ENCODE assay signal across 13 mouse cellular contexts in genomic region chr9:14675707-14676691, GRCm38 (mm10). TPM values are rescaled to one million over a fixed set of nuclear protein-coding genes. Genes with fewer than 3 reads are reported as not detected.
A peak's percentile ranks its signal among the peaks of the same experiment; 100 is the strongest.
DNase-seq lines count a peak whose midpoint lies in the region; ATAC-seq lines count a peak whose summit lies in the region.
"Had no signal": no experiment of that assay in that cellular context is flagged by ENCODE, and none has a peak within 500 bp of the region (broad histone marks: within the 10 kb centered on the region; RNA-seq: fewer than 3 reads in every experiment).

No protein-coding gene starts in this region.

- no peak overlapping the region for H3K4me2 ChIP-seq in kidney, embryonic 14.5 days (replicated peaks; ENCODE audit: low read depth, low read length)
- no peak overlapping the region for H3K4me2 ChIP-seq in embryonic facial prominence, embryonic 12.5 days (replicated peaks)
- H3K4me2 ChIP-seq in limb, embryonic 11.5 days (ENCODE audit: low read depth, severe bottlenecking) = no peak overlapping the region
- H3K4me2 ChIP-seq in stomach, embryonic 16.5 days (ENCODE audit: low read depth, low read length) = 0 out of 2 replicates have a peak overlapping the region, but pooled peaks have one; percentile 9
- H3K4me2 ChIP-seq: forebrain, embryonic 15.5 days; hindbrain, embryonic 13.5 days; neural tube, embryonic 13.5 days had no signal

- H3K9me3 ChIP-seq in kidney, embryonic 14.5 days (ENCODE audit: control insufficient read depth, low read length) = no peaks in the 10 kb centered on the region
- peaks cover 5% of the 10 kb centered on the region; the same call in 1 of the 2 replicates for H3K9me3 ChIP-seq in embryonic facial prominence, embryonic 12.5 days
- no peaks in the 10 kb centered on the region for H3K9me3 ChIP-seq in limb, embryonic 11.5 days (ENCODE audit: control insufficient read depth, low read length)
- H3K9me3 ChIP-seq in stomach, embryonic 16.5 days (replicated peaks; ENCODE audit: control insufficient read depth, low read length) = no peaks in the 10 kb centered on the region
- H3K9me3 ChIP-seq: forebrain, embryonic 15.5 days; hindbrain, embryonic 13.5 days had no signal

- H3K9ac ChIP-seq in kidney, embryonic 14.5 days (ENCODE audit: low read depth, low read length) = no peak overlapping the region
- H3K9ac ChIP-seq in embryonic facial prominence, embryonic 12.5 days = no peak overlapping the region
- no peak overlapping the region for H3K9ac ChIP-seq in limb, embryonic 11.5 days (ENCODE audit: low read length)
- H3K9ac ChIP-seq in stomach, embryonic 16.5 days (ENCODE audit: low read length) = no peak overlapping the region
- H3K9ac ChIP-seq: forebrain, embryonic 15.5 days; hindbrain, embryonic 13.5 days; neural tube, embryonic 13.5 days had no signal

- 70% methylated on average over 9 of the region's 9 CpGs for WGBS in kidney, embryonic 14.5 days
- WGBS in embryonic facial prominence, embryonic 12.5 days = 57% methylated on average over 9 of the region's 9 CpGs
- 60% methylated on average over 9 of the region's 9 CpGs for WGBS in limb, embryonic 11.5 days
- 40% methylated on average over 9 of the region's 9 CpGs for WGBS in stomach, embryonic 16.5 days

- peak; percentile 28; the same call in 1 of the 2 replicates for ATAC-seq in kidney, embryonic 14.5 days (ENCODE audit: low FRiP score, low TSS enrichment)
- ATAC-seq in embryonic facial prominence, embryonic 12.5 days (ENCODE audit: insufficient number of reproducible peaks, insufficient read depth, low FRiP score, low TSS enrichment) = peak; percentile 69
- ATAC-seq in limb, embryonic 11.5 days (ENCODE audit: insufficient number of reproducible peaks, low FRiP score, low TSS enrichment, low read depth) = 0 out of 2 replicates have a peak, but pooled peaks have one; percentile 31
- ATAC-seq in stomach, embryonic 16.5 days (ENCODE audit: insufficient read depth, low FRiP score) = peak; percentile 89
- ATAC-seq in granulocyte monocyte progenitor cell, adult 5-6 weeks (replicated peaks; ENCODE audit: poor library complexity, severe bottlenecking) = no peak
- ATAC-seq: forebrain, embryonic 15.5 days had no signal

- H3K27ac ChIP-seq in kidney, embryonic 14.5 days (ENCODE audit: low read depth, low read length) = no peak overlapping the region
- H3K27ac ChIP-seq in embryonic facial prominence, embryonic 12.5 days = peak overlapping the region; percentile 37
- H3K27ac ChIP-seq in limb, embryonic 11.5 days (replicated peaks; ENCODE audit: low read depth, low read length) = no peak overlapping the region
- peak overlapping the region; percentile 67 for H3K27ac ChIP-seq in stomach, embryonic 16.5 days (ENCODE audit: low read length)
- H3K27ac ChIP-seq: forebrain, embryonic 15.5 days; hindbrain, embryonic 13.5 days; neural tube, embryonic 13.5 days had no signal

- H3K4me3 ChIP-seq in kidney, embryonic 14.5 days (ENCODE audit: low read length) = no peak overlapping the region
- H3K4me3 ChIP-seq in embryonic facial prominence, embryonic 12.5 days = no peak overlapping the region
- H3K4me3 ChIP-seq in limb, embryonic 11.5 days (ENCODE audit: low read depth, low read length) = no peak overlapping the region
- no peak overlapping the region for H3K4me3 ChIP-seq in stomach, embryonic 16.5 days (replicated peaks; ENCODE audit: low read length)
- H3K4me3 ChIP-seq: forebrain, embryonic 15.5 days; hindbrain, embryonic 13.5 days; neural tube, embryonic 13.5 days had no signal

- no peaks in the 10 kb centered on the region for H3K36me3 ChIP-seq in kidney, embryonic 14.5 days (ENCODE audit: control insufficient read depth, insufficient read depth, low read length)
- no peaks in the 10 kb centered on the region for H3K36me3 ChIP-seq in embryonic facial prominence, embryonic 12.5 days
- no peaks in the 10 kb centered on the region for H3K36me3 ChIP-seq in limb, embryonic 11.5 days (ENCODE audit: control insufficient read depth, insufficient read depth, low read length)
- no peaks in the 10 kb centered on the region for H3K36me3 ChIP-seq in stomach, embryonic 16.5 days (ENCODE audit: control insufficient read depth, insufficient read depth, low read length)
- H3K36me3 ChIP-seq: forebrain, embryonic 15.5 days; hindbrain, embryonic 13.5 days; neural tube, embryonic 13.5 days had no signal

- H3K4me1 ChIP-seq in kidney, embryonic 14.5 days (ENCODE audit: control insufficient read depth, insufficient read depth, low read length) = no peaks in the 10 kb centered on the region
- peaks cover 9% of the 10 kb centered on the region for H3K4me1 ChIP-seq in embryonic facial prominence, embryonic 12.5 days
- H3K4me1 ChIP-seq in limb, embryonic 11.5 days (ENCODE audit: control insufficient read depth, insufficient read depth, low read length) = peaks cover 7% of the 10 kb centered on the region
- H3K4me1 ChIP-seq in stomach, embryonic 16.5 days (ENCODE audit: control insufficient read depth, insufficient read depth, low read length) = peaks cover 8% of the 10 kb centered on the region
- H3K4me1 ChIP-seq: forebrain, embryonic 15.5 days; neural tube, embryonic 13.5 days had no signal

- DNase-seq in kidney, adult 9 months = no peak
- peak; percentile 29 for DNase-seq in limb, embryonic 11.5 days (ENCODE audit: low spot score)
- DNase-seq in testis, postnatal 10 days (ENCODE audit: low spot score) = no peak
- no peak for DNase-seq in adrenal gland, postnatal 25 days
- DNase-seq: cerebellum, adult 9-11 months; right cerebral cortex, postnatal 4 days had no signal

- H3K27me3 ChIP-seq in kidney, embryonic 14.5 days (ENCODE audit: control insufficient read depth, insufficient read depth, low read length) = no peaks in the 10 kb centered on the region
- no peaks in the 10 kb centered on the region for H3K27me3 ChIP-seq in embryonic facial prominence, embryonic 12.5 days
- H3K27me3 ChIP-seq in limb, embryonic 11.5 days (ENCODE audit: control insufficient read depth, insufficient read depth, low read length) = no peaks in the 10 kb centered on the region
- H3K27me3 ChIP-seq in stomach, embryonic 16.5 days (ENCODE audit: control insufficient read depth, insufficient read depth, low read length) = no peaks in the 10 kb centered on the region
- H3K27me3 ChIP-seq: forebrain, embryonic 15.5 days; hindbrain, embryonic 13.5 days; neural tube, embryonic 13.5 days had no signal

RNA-seq across cellular contexts. Expression of gene Amotl1, which starts 31.1 kb away (rescaled TPM):
- 19.1 and 32.9 TPM in 2 replicates for polyA plus RNA-seq in kidney, embryonic 14.5 days (2014; fragmentation: Nextera tagmentation; extraction: Ambion mirVana)
- polyA plus RNA-seq in embryonic facial prominence, embryonic 12.5 days (2016; fragmentation: Nextera tagmentation; extraction: Ambion mirVana) = 33.7 and 35.1 TPM in 2 replicates
- polyA plus RNA-seq in limb, embryonic 11.5 days (2014; fragmentation: Nextera tagmentation; extraction: Ambion mirVana) = 36.9 and 40.0 TPM in 2 replicates
- polyA plus RNA-seq in stomach, embryonic 16.5 days (2015; fragmentation: Nextera tagmentation; extraction: Ambion mirVana) = 19.7 and 19.8 TPM in 2 replicates
- 0.17 TPM in 1 of 2 replicates, not detected in the other for total RNA-seq in granulocyte monocyte progenitor cell, adult 5-6 weeks (2014; fragmentation: Nextera tagmentation)
- total RNA-seq in granulocyte monocyte progenitor cell, adult 5-6 weeks (2017) = not detected in 2 replicates
- 28.5 and 36.1 TPM in 2 replicates for total RNA-seq in adrenal gland, postnatal 25 days (2021)

Comparison
In these comparisons a context has a peak if more than half of its experiments do, and no peak if none do; other contexts are left out.
1. H3K27ac ChIP-seq: peak in embryonic facial prominence, embryonic 12.5 days (single experiment) and stomach, embryonic 16.5 days (single experiment); none in kidney, embryonic 14.5 days (single experiment) and limb, embryonic 11.5 days (single experiment).